Mouse (Mus musculus) frontal cortex, adult (tissue): Measurements from ENCODE around the gene Pik3c2a.

Source experiments
- ATAC-seq: cut with Nextera tagmentation; 2 replicates; pipeline ENCODE4 v1.9.2; 2017; ENCODE audit warnings: mild to moderate bottlenecking, moderate library complexity, mixed read lengths; ENCODE audit not compliant: low TSS enrichment

The Pik3c2a gene

DNA sequence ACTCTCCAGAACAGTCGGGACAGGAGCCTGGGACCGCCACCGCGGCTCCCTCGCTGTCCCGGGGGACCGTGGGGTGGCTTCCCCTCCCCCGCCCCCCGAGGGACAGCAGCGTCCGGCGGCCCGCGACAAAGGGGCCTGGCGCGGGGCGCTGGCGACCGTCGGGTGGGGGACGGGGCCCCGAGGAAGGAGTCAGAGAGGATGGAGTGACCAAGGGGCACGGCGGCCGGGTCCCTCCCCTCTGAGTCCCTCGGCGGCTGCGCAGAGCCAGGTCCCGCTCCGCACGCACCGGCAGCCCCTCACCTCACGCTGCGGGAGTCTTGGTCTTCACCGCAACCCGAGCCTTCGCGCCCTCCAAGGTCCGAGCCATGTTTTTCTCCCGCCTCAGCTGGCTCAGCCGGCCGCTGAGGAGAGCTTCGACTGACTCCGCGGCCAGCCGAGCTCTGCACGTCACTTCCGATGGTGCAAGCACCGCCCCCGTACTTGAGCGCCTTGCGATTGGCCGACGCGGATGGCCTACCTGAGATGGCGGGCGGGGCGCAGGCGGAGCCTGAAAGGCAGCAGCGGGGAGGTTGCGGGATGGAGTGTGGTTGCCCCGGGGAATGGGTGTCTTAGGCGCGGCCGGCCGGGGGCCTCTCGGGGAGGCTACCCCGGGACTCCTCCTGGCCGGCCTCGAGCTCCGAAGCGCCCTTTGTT is at the start of gene Pik3c2a:
Gene Pik3c2a (minus strand): TSS at position 446 of the 693 bp plus-strand sequence.
- peak; percentile 97 for ATAC-seq

DNA sequence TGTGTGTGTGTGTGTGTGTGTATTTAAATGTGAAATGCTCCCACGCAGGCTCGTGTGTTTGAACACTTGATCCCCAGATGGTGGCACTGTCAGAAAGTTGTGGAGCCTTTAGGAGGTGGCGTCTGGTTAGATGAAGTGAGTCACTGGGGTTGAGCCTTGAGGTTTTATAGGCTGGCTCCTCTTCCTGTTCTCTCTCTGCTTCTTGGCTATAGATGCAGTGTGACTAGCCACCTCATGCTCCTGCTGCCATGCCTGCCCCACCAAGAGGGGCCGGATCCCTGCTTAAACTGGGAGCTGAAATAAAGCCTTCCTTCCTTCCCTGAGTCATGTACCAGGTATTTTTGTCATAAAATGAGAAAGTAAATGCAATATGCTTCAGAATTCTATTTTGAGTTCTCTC is 47.9 kb upstream of the Pik3c2a start:
- ATAC-seq = no peak

DNA sequence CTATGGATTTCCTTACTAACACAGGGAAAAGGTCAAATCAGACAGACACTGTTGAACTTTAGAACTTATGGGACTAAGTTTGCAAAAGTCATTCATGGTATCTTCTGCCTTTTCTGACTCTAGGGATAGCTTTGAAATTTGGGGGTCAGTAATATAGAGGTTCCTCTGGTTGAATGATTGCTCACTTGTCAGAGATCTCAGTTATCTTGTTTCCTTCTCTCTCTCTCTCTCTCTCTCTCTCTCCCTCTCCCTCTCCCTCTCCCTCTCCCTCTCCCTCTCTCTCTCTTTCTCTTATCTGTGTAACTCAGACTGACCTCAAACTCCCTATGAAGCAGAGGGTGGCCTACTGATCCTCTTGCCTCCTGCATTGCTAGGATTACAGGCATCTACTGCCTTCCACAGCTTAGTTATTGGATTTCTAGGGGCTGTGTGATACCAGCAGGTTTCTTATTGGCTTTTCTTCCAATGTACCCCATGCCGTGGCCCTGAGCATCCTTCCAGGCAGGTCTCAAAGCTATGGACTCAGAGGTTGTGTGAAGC is 41.9 kb upstream of the Pik3c2a start:
- ATAC-seq = no peak

DNA sequence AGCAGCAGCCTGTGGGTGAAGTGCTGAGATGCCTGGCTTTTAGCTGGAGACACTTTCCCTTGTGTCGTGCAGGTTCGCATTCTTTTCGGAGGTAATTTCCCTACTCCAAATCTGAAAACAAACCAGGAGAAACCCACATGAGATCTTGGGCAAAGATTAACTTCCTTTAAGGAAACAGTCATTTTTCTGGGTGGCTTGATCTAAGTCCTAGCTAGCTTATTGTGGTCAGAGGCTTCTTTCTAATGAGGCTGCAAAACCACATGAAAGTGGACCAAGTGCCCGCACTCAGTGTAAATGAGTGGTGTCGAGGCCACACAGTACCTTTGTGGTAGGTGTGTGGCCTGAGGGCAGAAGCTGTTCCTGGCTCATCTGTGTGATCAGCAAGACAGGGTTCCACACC is 41.0 kb upstream of the Pik3c2a start:
- ATAC-seq = no peak

DNA sequence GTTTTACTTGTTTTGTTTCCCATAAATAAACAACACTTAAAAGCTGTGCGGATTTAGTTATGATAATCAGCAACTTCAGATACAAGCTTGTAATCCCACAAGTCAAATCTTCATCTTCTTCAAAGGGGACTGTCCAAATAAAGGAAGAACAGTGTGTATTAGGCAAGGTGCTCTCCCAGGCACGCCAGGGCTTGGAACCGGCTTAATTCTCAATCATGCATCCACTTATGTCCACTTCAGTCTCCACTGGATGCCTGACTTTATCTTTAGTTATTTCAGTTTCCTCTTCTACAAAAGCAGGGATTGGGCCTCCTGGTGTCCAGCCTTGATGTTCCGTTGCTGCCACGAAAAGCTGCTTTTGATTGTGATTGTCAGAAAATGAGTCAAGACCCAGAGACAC is 40.5 kb upstream of the Pik3c2a start:
- no peak for ATAC-seq

DNA sequence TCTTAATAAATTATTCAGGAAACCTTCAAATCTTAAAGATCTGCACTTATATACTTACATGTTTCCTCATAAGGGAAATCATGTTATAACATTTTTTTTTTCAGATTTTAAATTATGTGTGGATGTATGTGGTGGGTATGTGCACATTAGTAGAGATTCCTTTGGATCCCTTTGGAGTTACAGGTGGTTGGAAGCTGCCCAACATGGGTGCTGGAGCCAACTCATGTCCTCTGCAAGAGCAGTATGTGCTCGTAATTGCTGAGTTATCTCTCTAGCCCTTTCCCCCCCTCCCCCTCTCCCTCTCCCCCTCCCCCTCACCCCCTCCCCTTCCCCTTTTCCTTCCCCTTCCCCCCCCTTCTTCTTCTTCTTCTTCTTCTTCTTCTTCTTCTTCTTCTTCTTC is 39.9 kb upstream of the Pik3c2a start:
- ATAC-seq = no peak

DNA sequence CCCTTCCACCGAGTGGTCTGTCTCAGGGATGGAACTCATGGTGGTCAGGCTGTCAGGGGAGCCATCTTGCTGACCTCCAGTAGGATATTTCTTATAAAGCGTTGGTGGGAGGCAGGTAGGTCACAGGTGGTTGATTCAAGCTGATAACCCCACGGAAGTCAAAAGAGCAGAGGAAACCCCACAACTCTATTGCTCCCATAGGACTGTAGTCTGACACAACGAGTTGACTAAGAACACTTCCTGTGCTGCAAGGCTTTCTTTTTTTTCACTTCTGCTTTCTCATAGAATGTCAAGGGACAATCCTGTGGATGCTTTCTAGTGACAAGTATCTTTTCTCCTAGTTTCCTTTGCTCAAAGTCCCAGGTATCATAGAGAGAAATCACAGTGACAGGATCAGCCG is 33.0 kb upstream of the Pik3c2a start:
- no peak for ATAC-seq

DNA sequence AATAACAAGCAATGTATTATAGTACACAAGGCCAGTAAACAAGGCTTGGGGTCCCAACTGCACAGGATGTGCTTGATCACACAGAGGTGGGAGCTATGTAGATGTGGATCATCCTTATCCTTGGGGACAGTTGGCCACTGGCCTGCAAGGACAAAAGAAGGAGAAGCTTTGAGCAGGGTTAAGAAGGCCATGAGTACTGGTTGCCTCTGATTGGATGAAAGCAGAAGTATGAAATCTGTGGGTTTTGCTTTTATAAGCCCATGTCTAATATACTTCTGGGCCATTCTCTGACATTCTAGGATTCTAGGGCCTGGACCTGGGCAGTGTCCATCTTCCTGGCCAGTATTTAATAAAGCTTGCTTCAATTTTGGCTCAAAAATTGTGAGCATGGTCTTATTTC is 32.6 kb upstream of the Pik3c2a start:
- no peak for ATAC-seq

DNA sequence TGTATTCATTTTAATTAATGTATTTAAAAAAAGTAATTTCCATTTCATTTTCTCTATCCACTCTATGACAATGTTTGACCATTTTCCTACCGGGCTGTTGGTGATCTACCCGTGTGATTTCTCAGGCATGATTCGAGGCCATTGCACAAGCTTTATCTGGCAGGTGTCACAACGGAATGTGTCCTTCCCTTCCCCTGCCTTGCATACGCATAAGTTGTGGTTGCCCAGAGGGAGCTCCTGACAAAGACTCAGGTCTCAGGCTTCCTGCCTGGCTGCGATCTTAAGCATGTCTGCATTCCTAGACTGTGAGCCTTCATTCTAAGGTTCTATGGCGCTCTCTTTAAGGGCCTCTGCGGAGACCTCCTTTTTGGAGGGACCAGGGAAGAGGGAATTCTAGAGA is 18.9 kb upstream of the Pik3c2a start:
- no peak for ATAC-seq

DNA sequence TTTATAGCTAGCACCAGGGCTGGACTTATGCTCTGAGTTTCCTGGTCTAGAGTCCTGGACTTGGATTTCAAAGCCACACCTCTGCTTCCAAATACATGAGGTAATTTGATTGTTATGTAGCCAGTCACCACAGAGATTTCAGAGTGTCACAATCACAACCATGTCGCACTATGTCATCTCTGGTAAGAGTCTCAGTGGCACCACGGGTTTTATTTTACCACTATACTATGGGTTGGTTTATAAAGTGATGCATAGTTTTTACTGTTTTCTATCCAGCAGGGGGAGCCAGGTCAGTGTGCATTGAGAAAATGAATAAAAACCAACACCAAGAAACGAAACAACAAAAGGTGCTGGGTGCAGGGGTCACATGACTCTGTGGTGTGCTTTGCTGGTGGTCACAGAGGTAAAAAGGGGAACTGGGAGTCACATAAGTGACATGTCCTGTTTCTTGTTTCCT is 15.8 kb upstream of the Pik3c2a start:
- ATAC-seq = peak; percentile 72

DNA sequence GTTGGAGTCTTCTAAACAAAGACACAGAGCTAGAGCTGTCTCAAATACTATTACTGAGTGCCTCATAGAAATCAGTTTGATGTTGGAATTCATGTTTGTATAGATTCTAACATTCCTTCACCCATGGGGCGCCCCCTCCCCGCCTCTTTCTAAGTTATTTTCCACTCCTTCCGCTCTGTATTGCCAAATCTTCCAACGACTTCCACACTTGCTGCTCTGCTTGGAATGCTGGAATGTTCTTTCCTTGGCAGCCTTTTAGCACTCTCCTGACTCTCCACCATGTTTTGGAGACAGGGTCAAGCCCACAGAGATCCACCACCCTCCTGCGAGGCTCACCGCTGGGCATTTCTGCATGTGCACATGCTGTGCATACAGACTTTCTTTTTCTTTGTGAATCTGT is 14.1 kb upstream of the Pik3c2a start:
- ATAC-seq = no peak

DNA sequence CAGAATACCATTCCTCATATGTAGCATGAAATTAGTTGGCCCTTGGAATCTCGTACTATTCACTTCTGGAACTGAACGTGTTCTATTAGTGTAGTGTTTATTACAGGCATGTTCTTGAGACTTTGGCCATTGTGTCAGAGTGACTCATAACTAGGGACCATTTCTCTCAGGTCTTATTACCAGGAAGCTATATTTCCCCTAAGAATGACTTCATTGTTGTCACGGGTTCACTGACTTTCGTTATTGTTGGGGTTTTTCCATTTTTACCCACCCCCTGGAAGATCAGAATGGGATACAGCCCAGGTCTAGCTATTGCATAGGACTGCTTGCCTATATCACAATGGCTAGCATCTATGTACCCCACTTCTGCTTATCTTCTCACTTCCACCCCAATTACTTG is 13.7 kb upstream of the Pik3c2a start:
- no peak for ATAC-seq

DNA sequence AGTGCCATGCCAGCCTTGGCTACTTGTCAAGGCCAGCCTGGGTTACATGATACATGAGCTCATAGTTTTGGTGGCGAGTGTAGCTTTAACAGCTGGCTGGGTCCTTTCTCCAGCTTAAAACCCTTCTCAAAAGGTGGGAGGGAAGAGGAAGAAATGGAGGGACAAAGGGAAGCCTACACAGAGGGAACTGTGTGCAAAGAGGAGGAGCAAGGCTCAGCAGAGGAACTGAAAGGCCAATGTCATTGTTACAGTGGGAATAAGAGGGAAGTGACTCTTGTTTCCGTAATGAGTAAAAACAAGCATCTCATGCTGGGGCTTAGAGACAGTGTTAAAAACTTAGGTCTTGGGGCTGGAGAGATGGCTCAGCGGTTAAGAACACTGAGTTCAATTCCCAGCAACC is 3.4 kb upstream of the Pik3c2a start:
- ATAC-seq = no peak

DNA sequence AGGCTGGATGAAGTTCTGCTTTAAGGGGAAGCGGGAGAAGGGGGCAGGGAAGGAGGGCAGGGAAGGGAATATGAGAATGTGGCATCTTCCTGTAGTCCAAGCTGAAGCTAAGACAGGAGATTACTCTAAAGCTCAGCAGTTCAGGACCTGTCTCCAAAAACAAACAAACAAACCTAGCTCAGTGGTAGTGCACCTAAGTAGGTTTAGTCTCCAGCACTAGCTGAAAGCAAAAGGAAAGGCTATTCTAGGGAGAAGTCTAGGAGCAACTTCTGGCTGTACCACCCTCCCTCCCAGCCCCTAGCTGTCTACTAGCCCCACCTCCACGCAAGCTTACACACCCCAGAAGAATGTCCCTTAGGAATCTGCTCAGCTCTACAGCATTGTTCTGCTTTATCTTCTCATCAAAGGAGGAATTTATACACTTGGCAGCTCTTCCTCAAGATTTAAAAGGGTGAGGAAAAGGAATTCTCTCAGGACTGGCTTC is 1.1 kb upstream of the Pik3c2a start:
- ATAC-seq = 0 out of 2 replicates have a peak, but pooled peaks have one; percentile 4

DNA sequence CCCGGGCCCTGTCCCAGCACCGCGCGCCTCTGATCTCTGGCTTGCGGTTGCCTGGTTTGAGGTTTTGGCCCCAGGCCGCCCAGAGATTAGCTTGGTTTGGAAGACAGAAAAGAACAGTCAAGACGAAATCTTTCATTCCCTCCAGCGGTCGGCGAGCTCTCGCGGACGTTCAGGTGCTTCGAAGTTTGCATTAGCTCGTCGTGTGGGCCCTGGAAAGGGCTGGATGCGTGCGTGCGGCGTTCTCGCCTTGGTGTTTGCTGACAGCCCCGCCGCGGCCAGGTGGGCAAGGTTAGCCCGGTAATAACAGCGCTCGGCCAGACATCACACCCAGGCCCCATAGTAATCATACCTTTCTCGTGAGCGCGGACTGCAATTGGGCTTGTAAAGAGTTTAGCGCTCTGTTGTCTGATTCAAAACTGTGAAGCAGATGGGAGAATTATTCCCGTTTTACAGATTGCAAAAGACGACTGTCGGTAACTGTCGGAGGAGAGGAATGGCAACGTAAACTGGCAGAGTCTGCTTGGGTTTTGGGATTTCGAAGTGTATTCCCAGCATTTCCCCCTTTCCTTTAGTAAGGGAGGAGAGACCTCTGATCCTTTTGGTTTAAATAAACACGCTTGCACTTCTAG is 562 bp upstream of the Pik3c2a start:
- peak; percentile 49 for ATAC-seq

DNA sequence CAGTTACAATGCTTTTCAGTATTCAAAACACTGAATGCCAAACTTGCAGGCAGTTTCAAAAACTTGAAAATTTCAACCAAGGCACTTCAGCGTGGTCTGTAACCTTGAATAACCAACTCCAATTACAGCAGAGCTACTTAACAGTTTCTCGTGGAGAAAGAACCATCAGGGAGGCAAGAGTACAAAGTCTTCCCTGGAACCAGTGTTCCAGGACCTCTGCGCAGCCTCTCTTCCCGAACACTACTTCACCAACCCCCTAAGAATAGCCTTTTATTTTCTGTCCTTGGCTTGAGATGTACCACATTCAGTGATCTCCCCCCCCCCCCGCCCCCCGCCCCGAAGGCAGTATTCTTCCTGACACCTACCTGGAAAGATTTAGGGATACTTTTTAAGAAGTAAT is 1.0 kb downstream of the Pik3c2a start:
- no peak for ATAC-seq

DNA sequence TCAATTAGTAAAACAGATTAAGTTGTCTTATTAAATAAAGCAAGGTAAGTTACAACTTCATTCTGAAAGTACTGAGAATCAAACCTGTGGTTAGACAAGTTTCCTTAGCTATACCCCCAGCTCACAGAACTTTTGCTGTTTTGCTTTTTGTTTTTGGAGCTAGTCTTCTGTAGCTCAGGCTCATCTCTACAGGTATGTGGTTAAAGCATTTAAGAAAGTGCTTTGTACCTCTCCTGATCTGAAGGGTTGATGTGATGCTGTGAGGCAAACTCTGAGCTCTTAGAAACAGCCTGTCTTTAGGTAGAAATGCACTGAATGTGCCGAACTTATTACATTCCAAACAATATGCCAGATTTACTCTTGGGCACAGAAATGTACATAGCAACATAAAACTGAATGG is 1.9 kb downstream of the Pik3c2a start:
- ATAC-seq = no peak

DNA sequence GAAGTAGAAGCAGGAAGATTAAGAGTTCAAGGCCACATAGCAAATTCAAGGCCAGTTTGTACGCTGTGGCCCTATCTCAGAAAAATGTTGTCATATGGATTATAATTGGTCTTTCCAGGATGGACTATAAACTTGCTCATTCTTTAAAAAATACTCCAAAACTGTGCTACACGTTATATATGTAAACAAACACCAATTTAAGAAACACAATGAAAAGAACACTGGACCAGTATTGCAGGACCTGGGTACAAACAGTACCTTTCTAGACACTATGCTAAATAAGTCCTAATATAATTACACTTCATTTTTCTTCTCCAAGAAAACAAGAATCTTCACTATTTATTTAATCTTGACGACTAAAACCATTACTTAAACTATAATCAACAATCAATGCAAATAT is 11.6 kb downstream of the Pik3c2a start:
- ATAC-seq = no peak

DNA sequence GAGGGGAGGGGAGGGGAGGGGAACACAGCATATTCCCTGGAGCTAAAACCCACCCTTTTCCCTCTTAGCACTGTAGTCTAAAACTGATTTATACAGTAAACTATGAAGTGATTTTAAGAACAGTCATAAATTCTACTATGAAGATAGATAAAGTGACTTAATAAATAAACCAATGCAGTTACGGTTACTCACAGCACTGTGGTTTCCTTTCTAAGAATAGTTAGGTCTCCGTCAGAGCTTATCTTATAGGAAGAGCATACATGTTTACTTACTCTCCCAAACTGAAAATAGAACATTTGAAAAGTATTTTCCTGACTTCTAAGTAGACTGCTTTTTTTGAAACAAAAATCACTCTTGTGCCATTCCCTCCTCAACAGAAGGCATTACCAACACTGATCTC is 12.3 kb downstream of the Pik3c2a start:
- no peak for ATAC-seq

DNA sequence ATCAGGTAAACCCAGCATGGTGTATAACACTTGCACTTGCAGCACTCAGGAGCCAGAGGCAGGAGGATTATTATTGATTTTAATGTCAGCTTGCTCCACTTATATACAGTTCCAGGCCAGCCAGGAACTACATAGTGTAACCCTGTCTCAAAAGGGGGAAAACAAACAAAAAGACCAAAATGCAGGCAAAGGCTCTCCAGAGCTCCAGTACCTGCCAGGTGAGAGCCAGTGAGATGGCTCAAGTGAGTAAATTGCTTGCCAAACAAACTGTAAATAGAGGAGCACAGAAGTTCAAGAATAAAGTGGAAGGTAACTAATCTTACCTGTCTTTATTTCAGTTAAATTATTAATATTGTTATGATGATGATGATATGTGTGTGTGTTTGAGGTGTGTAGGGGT is 16.0 kb downstream of the Pik3c2a start:
- no peak for ATAC-seq

DNA sequence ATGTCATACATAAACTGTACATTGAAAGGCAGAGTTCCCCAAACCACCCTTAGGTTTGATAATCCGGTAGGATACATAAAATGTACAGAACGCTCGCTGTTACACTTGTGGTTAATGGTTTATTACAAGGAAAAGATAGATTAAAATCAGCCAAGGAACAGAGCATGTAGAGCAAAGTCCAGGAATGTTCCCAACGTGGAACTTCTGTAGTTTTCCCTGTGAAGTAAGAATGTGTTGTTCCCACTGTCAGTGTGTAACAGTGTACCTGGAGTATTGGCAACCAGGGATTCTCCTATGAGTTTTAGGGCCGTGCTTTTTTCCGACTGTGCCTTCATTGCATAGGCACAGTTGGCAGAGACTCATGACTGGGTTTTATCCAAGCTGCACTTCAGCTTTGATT is 17.5 kb downstream of the Pik3c2a start:
- ATAC-seq = no peak

DNA sequence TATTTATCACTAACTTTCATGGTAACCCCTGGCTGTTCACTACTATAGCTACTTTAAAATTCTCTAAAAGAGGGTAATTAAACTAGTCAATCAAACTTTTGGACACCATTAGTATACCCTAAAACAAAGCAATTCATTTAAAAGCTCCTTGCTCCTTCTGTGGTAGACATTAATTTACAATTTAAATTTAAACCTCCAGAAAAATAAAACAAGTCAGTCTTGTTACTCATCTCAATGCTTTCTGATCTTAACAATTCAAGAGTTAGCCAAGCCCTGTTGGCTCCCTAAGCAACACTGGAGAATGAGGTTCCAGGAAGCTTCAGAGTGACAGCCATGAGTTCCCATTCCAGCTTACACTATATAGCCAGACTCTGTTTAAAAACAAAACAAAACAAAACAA is 22.2 kb downstream of the Pik3c2a start:
- no peak for ATAC-seq

DNA sequence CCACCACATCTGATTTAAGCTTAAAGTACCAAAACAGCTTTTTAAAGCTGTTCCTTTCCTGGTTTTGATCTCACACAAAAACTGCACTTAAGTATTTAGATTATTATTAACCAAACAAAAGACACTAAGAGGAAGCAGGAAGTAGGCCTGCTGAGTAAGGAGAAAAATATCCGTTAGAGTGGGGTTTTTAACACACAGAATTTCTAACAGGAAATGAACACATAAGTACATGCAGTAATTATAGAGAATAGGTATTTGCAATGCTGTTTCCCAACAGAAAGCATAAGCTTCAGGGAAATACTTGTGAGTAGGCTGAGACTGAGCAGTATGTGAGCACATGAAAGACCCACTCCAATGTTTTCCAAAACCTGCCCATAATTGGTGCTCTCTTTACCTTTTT is 33.8 kb downstream of the Pik3c2a start:
- no peak for ATAC-seq
